Mouse (Mus musculus) activated CD4-positive, CD25-positive, alpha-beta regulatory T cell, adult 4 months (primary cell): ENCODE measurements at regions not wholly inside any gene's neighbourhood (a gene's known extent, or its start where the extent isn't known, plus 50 kb on each side); places are given as distances from the start of the nearest gene placed in this dataset.

Experiments
- ATAC-seq: one replicate; pipeline ENCODE4 v1.8.0; 2017

DNA sequence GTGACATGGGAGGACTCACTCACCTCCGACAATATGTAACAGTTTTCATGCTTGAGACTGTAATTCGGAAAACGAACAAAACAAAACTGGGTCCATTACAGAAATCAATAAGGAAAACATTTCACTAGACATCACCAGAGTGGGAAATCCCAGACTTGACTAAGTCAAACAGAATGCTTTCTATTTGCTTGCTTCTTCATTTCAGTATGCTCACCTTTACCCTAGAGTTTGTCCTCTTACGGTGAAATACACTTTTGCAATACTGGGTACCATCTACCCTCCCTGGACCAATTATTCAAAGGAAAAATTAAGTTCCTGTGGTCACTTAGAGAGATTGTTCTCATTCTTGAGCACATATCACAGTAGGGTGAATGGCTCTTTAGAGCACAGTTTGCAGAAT, 613.4 kb upstream of the 4930412O13Rik start:
- ATAC-seq = no peak

DNA sequence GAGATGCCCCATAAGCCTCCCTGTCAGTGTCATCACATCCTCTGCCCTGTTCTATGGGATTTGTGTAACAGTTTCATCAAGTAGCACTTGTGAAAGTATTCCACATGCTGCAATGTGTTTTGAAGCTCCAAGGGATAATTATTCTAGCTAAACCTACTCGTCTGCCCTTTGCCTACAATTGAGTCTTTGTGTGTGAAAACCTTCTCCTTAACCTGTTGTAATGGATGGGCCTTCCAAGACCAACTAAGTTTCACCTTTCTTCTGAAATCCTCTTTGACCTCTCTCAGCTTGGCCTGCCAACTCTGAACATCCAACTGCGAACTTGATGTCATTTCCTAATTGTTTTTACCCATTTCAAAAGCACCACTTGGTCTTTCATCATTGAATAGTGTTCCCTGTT, 597.6 kb upstream of the 4930412O13Rik start:
- ATAC-seq = no peak

DNA sequence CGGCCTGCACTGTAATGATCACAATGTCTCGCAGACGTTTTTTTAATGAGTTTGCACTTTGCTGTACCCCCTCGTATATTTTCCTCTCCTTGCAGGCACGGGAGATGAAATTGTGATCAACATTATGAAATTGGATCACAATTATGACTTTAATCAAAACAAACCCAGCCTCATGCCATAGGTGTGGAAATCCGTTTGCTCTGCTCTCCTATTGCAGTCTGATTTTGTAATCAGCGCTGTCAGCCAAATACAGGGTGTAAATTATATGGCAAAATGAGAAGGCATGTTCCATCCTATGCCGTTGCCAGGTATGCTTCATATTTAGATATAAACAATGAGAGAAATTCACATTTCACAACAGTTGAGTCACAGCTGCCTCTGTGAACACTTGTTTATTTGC, 595.3 kb upstream of the 4930412O13Rik start:
- ATAC-seq = no peak

DNA sequence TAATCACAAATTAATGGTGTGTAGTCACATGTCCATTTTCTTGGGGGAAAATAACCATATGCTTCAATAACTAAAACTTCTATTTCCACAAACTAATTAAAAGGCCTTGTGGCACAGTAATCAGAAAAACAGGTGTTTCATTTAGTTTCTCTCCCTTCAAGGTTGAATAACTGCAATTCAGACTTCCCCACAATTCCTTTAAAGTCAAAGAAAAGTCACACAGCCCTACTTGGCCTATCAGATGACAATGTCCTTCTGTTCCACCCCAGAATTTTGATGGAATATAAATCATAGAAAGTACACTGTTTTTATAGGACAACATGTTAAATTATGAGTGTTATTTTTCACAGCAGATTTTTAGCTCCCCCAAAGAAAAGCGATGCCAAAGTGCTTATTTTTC, 594.0 kb upstream of the 4930412O13Rik start:
- no peak for ATAC-seq

DNA sequence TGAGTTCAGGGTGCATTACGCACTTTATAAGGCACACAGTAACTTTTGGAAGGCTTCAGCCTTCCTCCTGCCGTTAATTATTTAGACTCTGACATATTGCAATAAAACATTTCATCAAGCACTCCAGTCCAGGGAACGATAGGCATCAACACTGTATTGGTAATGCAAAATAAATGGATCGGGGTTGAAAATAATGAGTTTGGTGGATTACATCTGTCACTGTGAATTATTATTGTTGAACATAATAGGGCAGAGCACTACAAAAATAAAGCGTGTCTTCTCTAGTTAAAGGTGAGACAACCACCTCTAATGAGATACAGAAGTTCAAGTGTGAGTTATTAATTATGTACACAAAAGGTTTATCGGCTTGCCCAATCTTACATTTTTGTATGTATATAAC, 593.4 kb upstream of the 4930412O13Rik start:
- ATAC-seq = no peak

DNA sequence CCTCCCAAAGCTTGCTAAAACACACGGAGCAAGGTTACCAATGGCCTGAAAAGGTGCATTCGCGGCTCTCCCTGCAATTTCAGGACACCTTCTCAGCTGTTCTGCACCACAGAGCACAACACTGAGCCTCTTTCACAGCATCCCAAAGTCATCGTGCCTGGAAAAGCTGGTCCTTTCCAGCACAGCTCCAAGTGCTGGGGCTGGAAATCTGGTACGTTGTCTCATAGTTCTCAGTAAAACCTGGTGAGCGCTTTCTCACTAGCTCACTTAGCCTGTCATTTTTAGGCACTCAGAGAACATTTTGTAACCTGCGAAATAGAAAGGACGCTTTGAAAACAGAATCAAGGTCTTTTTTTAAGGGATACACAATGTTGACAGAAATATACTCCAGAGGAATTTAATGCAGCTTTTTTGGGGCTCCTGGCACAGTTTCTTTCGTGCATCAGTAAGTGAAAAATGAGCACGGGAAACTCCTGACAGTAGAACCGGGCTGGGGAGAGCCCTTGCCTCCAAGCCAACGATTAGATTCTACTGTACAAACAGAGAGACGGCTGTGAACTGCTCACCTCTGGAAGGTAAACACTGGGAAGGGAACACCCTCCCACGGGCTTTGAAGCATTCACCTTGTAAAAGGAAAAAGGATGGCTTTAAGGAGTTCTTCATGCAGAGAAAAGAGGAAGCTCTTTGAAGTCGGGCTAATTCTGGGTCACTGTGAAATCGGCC, 549.3 kb upstream of the 4930412O13Rik start:
- ATAC-seq = no peak

DNA sequence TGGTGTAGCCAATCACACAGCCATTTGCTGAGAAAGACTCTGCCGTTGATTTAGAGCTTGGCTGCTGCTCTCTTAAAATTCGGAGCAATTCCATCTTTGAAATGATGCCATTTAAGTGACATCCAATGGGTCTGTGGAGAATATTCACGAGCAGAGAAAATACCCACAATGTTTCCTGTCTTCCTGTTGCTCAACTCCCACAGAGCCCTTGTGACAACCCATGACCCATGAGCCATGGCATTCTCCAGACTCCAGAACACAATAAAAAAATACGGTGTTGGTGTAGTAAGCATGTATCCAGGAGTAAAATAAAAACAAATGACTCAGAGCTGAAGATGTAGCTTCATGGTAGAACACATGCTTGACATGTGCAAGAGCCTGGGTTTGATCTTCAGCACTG, 532.1 kb upstream of the 4930412O13Rik start:
- ATAC-seq = no peak

DNA sequence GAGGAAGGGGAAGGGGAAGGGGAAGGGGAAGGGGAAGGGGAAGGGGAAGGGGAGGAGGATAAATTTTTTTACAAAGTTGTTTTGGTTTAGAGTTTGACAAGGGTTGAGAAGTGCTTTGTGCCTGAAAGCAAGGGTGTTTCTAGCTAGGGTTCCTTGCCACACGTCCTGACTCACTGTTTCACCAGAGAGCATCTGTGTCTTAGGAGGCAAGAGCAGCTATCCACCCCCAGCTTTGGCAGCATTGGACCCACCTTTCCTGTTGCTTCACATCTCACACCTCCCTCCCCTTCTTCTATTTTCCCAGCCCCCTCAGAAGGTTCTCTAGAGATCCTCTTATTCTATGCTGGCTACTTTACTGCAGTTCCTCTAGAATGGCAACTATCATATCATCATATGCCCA, 531.1 kb upstream of the 4930412O13Rik start:
- ATAC-seq = no peak

DNA sequence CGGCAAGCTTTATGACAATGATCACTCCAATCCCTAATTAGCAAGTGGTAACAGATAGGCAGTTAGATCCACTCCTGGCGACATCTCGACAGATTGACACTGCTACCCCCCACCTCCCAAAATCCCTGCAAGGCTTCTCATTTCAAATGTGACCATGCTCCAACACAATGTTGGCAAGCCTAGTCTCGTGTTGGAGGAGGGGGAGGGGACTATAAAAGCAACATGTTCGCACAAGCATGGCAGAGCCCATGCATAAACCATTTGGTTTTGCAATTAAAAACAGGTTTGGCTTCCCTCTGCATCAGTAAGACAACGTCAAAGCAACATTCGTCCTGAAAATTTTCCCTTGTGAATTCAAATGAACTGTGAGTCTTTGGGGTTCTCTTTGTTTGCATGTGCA, 528.9 kb upstream of the 4930412O13Rik start:
- no peak for ATAC-seq

DNA sequence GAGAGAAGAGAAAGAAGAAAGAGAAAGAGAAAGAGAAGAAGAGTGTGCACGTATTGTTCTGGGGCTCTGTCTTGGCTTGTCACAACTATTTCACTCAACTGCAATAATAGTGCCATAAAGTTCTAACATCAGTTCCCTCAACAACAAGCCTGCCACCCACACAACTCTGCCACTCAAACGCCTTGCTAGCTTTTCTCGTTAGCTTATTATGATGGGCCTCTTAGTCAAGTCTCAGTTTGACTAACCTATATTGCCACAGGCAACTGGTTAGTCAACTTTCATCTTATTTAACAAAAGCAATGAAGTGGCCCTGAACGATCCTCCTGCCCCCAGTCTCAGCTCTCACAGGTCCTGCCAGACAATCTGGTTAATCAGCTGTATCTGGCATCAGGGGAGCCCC, 521.0 kb upstream of the 4930412O13Rik start:
- ATAC-seq = peak; percentile 73

DNA sequence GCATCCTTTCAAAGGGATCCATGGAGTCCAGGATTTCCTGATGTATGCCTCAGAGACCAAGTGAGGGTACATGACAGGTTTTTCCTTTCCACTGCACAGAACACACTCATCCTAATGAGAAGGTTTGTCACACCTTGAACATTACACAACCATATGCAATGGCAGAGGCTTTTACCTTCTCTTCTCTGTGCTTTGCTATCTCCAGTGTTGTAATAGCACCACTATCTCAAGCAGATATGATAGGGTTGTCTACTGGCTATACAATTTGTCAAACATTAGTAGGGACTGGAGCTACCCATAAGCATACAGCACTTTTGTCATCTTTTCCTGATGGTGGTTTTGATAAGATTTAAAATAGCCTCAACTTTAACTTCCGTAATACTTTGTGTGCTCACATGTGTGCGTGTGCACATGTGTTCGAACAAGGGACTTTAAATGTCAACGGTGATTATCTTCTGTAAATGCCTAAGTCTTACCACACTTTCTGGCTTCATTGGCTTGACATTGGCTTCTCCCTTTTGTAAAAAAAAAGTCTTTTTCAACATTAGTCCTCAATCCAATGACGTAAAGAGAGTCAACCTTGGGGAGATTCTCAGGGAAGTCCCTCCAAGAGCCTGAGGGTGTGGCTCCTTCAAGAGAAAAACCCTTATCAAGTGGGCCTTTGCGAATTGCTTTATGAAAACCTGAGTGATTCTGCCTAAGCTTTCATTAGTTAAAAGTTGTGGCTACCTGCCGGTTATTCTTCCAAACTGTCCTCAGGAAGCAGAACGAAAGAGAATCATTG, 513.1 kb upstream of the 4930412O13Rik start:
- peak; percentile 56 for ATAC-seq

DNA sequence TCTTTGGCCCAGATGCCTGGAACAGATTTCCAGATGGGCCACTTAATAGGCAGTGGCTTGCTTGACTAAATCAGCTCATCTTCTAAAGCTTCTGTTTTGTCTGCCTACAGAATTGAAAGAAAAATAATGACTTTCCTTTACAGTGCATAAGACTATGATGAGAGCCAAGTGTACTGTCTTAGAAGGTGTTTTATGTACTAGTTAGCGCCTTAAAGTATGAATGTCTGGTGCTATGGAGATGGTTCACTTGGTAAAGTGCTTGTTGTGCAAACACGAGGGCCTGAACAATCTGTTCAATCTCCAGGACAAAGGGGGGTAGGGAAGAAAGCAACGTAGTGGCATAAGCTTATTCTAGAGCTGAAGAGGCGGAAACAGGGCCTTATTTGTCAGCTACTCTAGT, 511.5 kb upstream of the 4930412O13Rik start:
- ATAC-seq = no peak

DNA sequence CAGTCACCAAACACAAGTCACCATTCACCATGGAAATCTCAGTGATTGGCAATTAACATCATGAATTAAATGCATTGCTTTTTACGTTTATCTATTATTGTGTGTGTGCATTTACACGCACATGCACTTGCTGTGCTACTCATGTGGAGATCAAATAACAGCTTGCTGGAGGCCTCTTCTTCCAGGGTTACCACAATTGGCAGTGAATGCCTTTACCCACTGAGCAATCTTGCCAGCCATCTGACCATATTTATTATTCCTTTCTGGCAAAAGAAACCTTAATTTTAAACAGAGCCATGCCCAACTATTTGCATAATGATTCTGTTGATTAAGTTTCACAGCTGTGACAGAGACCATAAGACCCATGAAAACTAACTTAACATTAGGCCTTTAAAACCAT, 494.5 kb upstream of the 4930412O13Rik start:
- no peak for ATAC-seq

DNA sequence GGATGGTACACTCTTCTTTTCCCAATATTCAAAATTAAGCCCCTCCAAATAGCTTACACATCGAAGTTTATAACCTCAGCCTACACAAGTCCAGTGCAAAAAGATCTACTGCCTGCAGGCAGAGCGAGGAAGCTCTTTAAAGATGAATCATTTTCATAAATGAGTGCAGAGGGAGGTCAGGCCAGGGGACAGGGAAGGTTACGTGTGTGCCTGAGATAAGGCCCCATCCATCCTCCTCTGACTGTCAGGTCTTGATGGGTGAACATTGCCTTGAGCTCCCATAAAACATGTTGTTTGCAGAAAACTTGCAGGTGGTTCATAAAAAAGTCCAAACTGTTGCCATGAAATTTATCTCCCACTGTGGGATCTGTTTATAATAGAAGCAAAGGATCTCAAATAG, 493.0 kb upstream of the 4930412O13Rik start:
- no peak for ATAC-seq

DNA sequence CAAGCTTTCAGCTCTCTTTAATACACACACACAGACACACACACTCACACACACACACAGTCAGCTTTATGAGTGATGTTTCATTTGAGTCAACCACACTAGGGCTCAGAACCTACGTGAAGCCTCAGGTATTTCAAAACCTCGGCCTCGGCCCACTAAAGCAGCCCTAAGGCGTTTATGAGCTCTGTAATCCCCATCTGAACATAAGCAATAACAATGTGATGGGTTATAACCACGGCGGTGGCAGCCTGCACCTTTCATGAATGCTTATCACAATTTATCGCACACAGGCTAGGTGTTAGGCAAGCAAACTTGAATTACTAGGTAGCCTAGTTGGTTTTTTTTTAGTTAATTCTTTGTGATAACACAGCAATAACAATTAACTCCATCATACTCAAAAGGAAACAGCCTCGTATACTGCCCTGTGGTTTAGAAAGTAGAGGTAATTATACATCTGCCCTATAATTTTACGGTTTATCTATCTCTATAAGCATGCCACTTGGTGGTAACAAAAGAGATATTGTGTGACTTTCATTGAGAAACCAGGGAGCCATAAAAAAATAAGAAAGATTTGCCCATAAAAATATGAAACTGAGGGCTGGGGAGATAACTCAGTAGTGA, 485.6 kb upstream of the 4930412O13Rik start:
- ATAC-seq = no peak

DNA sequence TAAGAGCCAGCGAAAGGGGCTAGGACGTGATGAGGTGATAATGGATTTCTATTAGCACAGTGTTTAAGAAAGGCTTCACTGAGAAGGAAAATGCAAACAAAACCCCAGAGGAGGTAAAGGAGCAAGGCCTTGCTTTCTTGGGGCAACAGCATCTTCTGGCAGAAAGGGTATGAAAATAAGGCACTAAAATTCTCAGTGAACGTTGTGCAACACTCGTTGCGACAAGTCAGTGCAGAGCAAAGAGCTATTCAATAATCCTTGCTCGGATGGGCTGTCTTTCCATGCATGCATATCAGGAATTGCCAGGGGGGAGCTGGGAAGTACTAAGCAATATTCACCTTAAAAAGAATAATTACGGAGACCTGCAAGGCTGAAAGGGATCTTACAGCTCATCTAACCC, 479.6 kb upstream of the 4930412O13Rik start:
- no peak for ATAC-seq

DNA sequence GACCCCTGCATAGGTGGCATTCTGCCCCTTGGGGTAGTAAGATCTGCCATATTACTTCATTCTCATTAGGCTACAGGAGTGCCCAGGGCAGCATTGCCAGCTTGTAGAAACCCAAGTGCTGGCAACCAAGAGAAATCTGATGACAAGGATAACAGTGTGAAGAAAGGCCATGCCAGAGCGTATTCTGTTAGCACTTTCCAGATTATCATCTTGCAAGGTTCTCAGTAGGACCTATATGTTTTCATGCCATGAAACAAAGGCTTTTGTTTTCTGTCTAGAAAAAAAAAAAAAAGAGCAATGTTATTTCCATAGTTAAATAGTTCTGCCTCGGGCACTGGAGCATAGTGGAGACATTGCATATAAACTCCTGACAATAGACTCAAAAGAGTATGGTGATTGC, 478.8 kb upstream of the 4930412O13Rik start:
- ATAC-seq = no peak

DNA sequence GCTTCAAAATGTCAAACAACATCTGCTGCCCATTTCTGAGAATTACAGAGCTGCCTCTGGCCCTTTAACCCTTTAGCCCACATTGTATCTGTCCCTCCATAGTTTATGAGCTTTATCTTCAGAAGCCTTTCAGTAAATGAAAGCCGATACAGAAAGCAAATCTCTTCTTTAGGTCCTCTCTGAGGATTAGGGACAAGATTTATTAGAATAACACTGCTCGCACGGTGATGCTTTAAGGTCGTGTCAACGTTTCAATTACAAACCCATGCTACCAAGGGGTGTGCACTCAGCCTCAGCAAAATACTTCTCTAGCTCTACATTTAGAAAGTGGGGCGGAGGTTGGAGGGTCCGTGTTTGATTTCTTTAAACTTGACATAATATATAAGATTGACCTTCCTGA, 472.0 kb upstream of the 4930412O13Rik start:
- no peak for ATAC-seq

DNA sequence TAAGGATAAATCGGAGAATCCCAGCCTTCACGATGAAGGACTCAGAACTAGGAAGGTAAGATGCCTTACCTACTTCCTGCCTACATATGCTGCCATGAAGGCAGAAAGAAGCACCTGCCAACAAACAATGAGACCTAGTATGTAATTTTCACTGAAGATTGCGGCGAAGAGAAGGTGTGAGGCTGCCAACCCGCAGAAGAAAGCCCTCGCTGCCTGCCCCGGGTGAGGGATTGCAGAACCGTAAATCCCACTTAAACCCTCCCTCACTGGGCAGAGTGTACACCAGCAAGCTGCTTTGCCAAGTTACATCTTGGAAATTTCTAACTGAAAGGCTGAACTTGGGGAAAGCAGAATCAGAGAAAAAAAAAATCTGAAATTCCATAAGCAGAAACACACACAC, 458.4 kb upstream of the 4930412O13Rik start:
- ATAC-seq = no peak

DNA sequence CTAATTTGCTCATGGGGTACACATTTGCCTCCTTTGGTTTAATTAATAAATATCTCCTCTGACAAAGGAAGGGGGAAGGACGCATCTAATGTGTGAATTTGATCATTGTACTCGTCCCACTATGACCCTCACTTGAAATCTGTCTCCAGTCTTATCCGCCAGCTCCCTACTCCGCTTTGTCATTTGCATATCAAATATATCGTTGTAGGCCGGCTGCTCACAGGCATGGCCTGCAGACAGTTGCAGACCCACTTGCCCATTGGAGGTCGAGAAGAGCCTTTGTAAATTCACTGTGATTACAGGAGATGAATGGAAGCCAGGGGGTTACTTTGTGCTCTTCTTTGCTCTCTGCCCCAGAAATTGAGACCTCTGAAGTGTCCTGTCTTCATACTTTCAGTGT, 457.5 kb upstream of the 4930412O13Rik start:
- ATAC-seq = no peak

DNA sequence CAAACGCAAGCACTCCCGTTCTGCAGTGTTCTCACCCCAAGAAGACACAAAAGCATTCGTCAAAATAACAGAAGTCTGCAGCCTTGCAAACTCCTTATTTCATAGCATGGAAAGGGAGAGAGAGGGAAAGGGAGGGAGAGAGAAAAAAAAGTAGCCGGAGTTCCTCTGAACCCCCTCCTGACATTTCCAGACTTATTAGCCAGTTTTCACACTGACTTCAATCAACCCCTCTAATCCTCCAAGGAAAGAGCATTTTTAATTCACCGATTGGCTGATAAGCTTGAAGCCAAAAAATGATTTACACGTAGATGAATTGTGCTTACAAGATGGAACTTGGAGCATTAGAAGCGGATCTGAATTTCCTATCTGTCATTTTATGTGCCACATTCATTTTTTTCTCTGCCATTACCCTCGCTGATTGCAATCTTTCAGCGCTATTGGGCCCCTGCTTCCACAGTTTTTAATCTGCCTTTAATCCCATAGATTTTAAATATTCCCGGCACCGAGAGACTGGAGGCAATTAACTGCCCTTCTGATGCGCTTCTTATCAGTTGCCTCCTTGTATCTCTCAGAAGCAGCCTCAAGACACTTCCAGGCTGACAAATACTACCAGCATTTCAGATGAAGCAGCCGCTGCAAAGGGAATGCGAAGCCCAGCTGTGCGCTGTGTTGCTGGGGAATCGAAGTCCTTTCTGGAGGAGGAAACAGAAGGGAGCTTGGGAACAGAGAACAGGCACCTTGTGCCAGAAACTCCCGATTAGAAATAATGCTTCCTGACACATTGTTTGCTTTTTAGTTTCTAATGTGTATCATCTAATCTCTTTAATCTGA, 447.7 kb upstream of the 4930412O13Rik start:
- no peak for ATAC-seq

DNA sequence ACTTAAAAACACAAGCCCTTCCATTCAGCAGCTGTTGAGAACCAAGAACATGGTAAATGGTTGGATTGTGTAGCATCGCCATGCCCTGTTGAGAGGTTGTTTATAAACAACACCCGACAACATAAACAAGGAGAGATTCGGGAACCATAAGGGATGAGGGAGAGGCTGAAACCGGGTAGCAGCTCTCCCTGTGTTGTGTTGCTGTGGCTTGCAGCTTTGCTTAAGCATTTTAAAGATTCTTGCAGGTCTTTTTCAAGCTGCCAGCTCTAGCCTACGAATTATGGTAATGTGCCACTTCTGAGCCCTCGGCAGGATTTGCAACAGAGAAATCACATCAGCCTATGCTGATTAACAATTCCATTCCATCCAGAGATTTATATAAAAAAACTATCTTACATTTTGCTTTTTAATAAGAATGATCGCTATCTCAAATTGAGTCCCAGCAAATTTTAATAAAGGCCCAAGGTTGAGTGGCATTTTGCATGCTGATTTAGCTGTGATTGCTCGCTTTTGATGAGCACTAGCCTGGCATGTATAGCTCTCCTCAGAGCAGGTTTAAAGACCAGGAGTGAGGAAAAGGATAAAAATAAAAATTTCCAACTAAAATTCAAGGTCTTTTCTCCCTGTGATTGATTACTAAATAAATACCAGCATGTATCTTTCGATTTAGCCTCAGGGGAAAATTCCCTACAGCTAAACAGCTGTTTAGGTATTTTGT, 445.7 kb upstream of the 4930412O13Rik start:
- no peak for ATAC-seq
